In the genomic region with DNA sequence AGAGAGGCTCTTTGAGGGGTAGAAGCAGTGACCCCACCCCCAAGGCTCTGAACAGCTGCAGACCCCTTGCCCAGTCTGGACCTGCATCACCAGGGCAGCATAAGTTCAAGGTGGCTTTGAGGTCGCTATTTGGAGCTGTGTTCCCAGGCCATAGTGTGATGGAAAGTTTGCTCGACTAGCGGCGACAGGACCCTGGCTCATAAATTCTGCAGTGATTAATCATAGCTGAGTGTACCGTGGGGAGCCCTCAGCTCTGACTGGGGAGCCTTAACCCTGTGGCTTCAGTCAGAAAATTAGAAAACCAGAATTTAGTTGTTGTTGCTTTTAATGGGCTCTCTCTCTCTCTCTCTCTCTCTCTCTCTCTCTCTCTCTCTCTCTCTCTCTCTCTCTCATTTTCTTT, we compare ENCODE assay signal across 22 mouse cellular contexts. TPM values are rescaled to one million over a fixed set of nuclear protein-coding genes. Genes with fewer than 3 reads are reported as not detected.
A peak's percentile ranks its signal among the peaks of the same experiment; 100 is the strongest.
DNase-seq lines count a peak whose midpoint lies in the region; ATAC-seq and TF ChIP-seq lines count a peak whose summit lies in the region.
"Had no signal": no experiment of that assay in that cellular context is flagged by ENCODE, and none has a peak within 500 bp of the region (broad histone marks: within the 10 kb centered on the region; RNA-seq: fewer than 3 reads in every experiment).

No protein-coding gene starts in this region.

- no peak overlapping the region for H3K9ac ChIP-seq in limb, embryonic 11.5 days (ENCODE audit: low read length)
- no peak overlapping the region for H3K9ac ChIP-seq in limb, embryonic 12.5 days (replicated peaks)
- no peak overlapping the region for H3K9ac ChIP-seq in stomach, postnatal 0 days (ENCODE audit: low read length)
- H3K9ac ChIP-seq: heart, embryonic 15.5 days; hindbrain, embryonic 15.5 days had no signal

- no peak for TF ChIP-seq CTCF in stomach, postnatal 0 days (IDR thresholded peaks at IDR 0.05; ENCODE audit: low read depth)

- H3K36me3 ChIP-seq in limb, embryonic 11.5 days (ENCODE audit: control insufficient read depth, insufficient read depth, low read length): no peaks in the 10 kb centered on the region
- no peaks in the 10 kb centered on the region for H3K36me3 ChIP-seq in limb, embryonic 10.5 days
- no peaks in the 10 kb centered on the region for H3K36me3 ChIP-seq in limb, embryonic 12.5 days
- H3K36me3 ChIP-seq in stomach, postnatal 0 days (ENCODE audit: control insufficient read depth, insufficient read depth, low read length): no peaks in the 10 kb centered on the region
- H3K36me3 ChIP-seq: forebrain, embryonic 10.5 days; heart, embryonic 10.5 days; heart, embryonic 15.5 days; hindbrain, embryonic 15.5 days had no signal

- peak; percentile 35; the same call in 1 of the 2 replicates for ATAC-seq in limb, embryonic 11.5 days (ENCODE audit: insufficient number of reproducible peaks, low FRiP score, low TSS enrichment, low read depth)
- ATAC-seq in limb, embryonic 12.5 days (ENCODE audit: insufficient number of reproducible peaks, insufficient read depth, low FRiP score, low TSS enrichment, low read depth): 0 out of 2 replicates have a peak, but pooled peaks have one; percentile 38
- no peak; the same call in 1 of the 2 replicates for ATAC-seq in stomach, postnatal 0 days (ENCODE audit: low FRiP score, low TSS enrichment)
- ATAC-seq: forebrain, embryonic 14.5 days; intestine, embryonic 16.5 days had no signal

- H3K4me2 ChIP-seq in limb, embryonic 11.5 days (ENCODE audit: low read depth, severe bottlenecking): no peak overlapping the region
- H3K4me2 ChIP-seq in limb, embryonic 12.5 days: no peak overlapping the region
- no peak overlapping the region for H3K4me2 ChIP-seq in stomach, postnatal 0 days (replicated peaks; ENCODE audit: low read depth)
- H3K4me2 ChIP-seq: heart, embryonic 15.5 days; hindbrain, embryonic 15.5 days had no signal

- no peak for DNase-seq in limb, embryonic 11.5 days (ENCODE audit: low spot score)
- DNase-seq in limb, embryonic 10.5 days (ENCODE audit: low spot score): no peak
- DNase-seq in Muller cell, postnatal 12 days (ENCODE audit: inconsistent ontology term): peak; percentile 5
- DNase-seq in layer of hippocampus, postnatal 25 days (ENCODE audit: extremely low spot score in 1 of 2, low spot score in 1 of 2): no peak
- no peak for DNase-seq in stomach, postnatal 0 days (ENCODE audit: low spot score)
- DNase-seq: adrenal gland, adult 8-10 months; cerebellum, adult 11-12 months; cerebellum, adult 9-11 months; cerebellum, postnatal 36 days; gastrocnemius, postnatal 36 days; heart, adult 11 months; heart, postnatal 36 days had no signal

- no peaks in the 10 kb centered on the region for H3K9me3 ChIP-seq in limb, embryonic 11.5 days (ENCODE audit: control insufficient read depth, low read length)
- no peaks in the 10 kb centered on the region for H3K9me3 ChIP-seq in limb, embryonic 10.5 days (replicated peaks)
- no peaks in the 10 kb centered on the region for H3K9me3 ChIP-seq in limb, embryonic 12.5 days
- no peaks in the 10 kb centered on the region for H3K9me3 ChIP-seq in stomach, postnatal 0 days (ENCODE audit: control insufficient read depth, low read length)
- H3K9me3 ChIP-seq: forebrain, embryonic 10.5 days; heart, embryonic 10.5 days; heart, embryonic 15.5 days; hindbrain, embryonic 15.5 days had no signal

- WGBS in limb, embryonic 11.5 days: 39% methylated on average over 5 of the region's 5 CpGs
- WGBS in limb, embryonic 10.5 days: 55% methylated on average over 5 of the region's 5 CpGs
- WGBS in limb, embryonic 12.5 days: 17% methylated on average over 5 of the region's 5 CpGs
- WGBS in stomach, postnatal 0 days: 31% methylated on average over 5 of the region's 5 CpGs

- H3K27me3 ChIP-seq in limb, embryonic 11.5 days (ENCODE audit: control insufficient read depth, insufficient read depth, low read length): no peaks in the 10 kb centered on the region
- no peaks in the 10 kb centered on the region for H3K27me3 ChIP-seq in limb, embryonic 10.5 days (ENCODE audit: low read depth, poor library complexity, severe bottlenecking)
- H3K27me3 ChIP-seq in limb, embryonic 12.5 days: no peaks in the 10 kb centered on the region; the same call in 1 of the 2 replicates
- no peaks in the 10 kb centered on the region for H3K27me3 ChIP-seq in stomach, postnatal 0 days (ENCODE audit: control insufficient read depth, insufficient read depth, low read length)
- H3K27me3 ChIP-seq: heart, embryonic 15.5 days; hindbrain, embryonic 15.5 days had no signal

- H3K27ac ChIP-seq in limb, embryonic 11.5 days (replicated peaks; ENCODE audit: low read depth, low read length): no peak overlapping the region
- no peak overlapping the region for H3K27ac ChIP-seq in limb, embryonic 10.5 days
- no peak overlapping the region for H3K27ac ChIP-seq in limb, embryonic 12.5 days
- H3K27ac ChIP-seq in stomach, postnatal 0 days (replicated peaks): no peak overlapping the region
- H3K27ac ChIP-seq: forebrain, embryonic 10.5 days; heart, embryonic 10.5 days; heart, embryonic 15.5 days; hindbrain, embryonic 15.5 days had no signal

- TF ChIP-seq EP300 in stomach, postnatal 0 days (optimal IDR thresholded peaks at IDR 0.05): no peak

- H3K4me3 ChIP-seq in limb, embryonic 11.5 days (ENCODE audit: low read depth, low read length): no peak overlapping the region
- H3K4me3 ChIP-seq in limb, embryonic 10.5 days: no peak overlapping the region
- no peak overlapping the region for H3K4me3 ChIP-seq in limb, embryonic 12.5 days (replicated peaks)
- no peak overlapping the region for H3K4me3 ChIP-seq in stomach, postnatal 0 days (ENCODE audit: low read depth, low read length)
- H3K4me3 ChIP-seq: forebrain, embryonic 10.5 days; heart, embryonic 10.5 days; heart, embryonic 15.5 days; hindbrain, embryonic 15.5 days had no signal

- H3K4me1 ChIP-seq in limb, embryonic 11.5 days (ENCODE audit: control insufficient read depth, insufficient read depth, low read length): no peaks in the 10 kb centered on the region
- peaks cover 13% of the 10 kb centered on the region for H3K4me1 ChIP-seq in limb, embryonic 10.5 days
- peaks cover 12% of the 10 kb centered on the region for H3K4me1 ChIP-seq in limb, embryonic 12.5 days (replicated peaks)
- H3K4me1 ChIP-seq in stomach, postnatal 0 days (replicated peaks; ENCODE audit: control insufficient read depth, insufficient read depth): no peaks in the 10 kb centered on the region

RNA-seq across cellular contexts. Expression of a gene that starts 54.4 kb away (rescaled TPM):
- polyA plus RNA-seq in limb, embryonic 11.5 days (2014; fragmentation: Nextera tagmentation; extraction: Ambion mirVana): 0.13 TPM in 1 of 2 replicates, not detected in the other
- not detected in 2 replicates for polyA plus RNA-seq in limb, embryonic 10.5 days (2016; fragmentation: Nextera tagmentation; extraction: Ambion mirVana)
- polyA plus RNA-seq in limb, embryonic 12.5 days (2016; fragmentation: Nextera tagmentation; extraction: Ambion mirVana): 0.08 and 0.26 TPM in 2 replicates
- total RNA-seq in layer of hippocampus, postnatal 25 days (2021): 10 to 100 TPM; 66.7 to 71.6 TPM
- 0.12 TPM in 1 of 2 replicates, not detected in the other for polyA plus RNA-seq in stomach, postnatal 0 days (2015; fragmentation: Nextera tagmentation; extraction: Ambion mirVana)
- total RNA-seq: gastrocnemius, adult 8-10 months; gastrocnemius, postnatal 36 days; heart, postnatal 36 days; MEL had no signal
- polyA plus RNA-seq: C2C12; intestine, embryonic 16.5 days had no signal
